Mouse (Mus musculus) liver, adult 2 months (tissue): ENCODE measurements around the gene Vmn2r4. TPM values are rescaled to one million over a fixed set of nuclear protein-coding genes. Genes with fewer than 3 reads are reported as not detected.

ENCODE experiments used
- DNase-seq: peaks from one replicate; pipeline ENCODE4 v3.0.0-alpha.2; 2011; ENCODE audit warnings: low read depth, low spot score; ENCODE audit errors: extremely low read depth
- H3K27ac ChIP-seq: fragments of 200-500 bp; replicated peaks from 2 replicates; pipeline ENCODE4 v1.5.1; 2012; ENCODE audit warnings: low read depth, mild to moderate bottlenecking, control low read depth, inconsistent platforms, low read length; ENCODE audit not compliant: insufficient read depth
- H3K27me3 ChIP-seq: fragments of 200-500 bp; 2 replicates; pipeline ENCODE4 v1.6.1; 2012; ENCODE audit warnings: mild to moderate bottlenecking, moderate library complexity, low read length, inconsistent platforms; ENCODE audit not compliant: control insufficient read depth, insufficient read depth
- H3K36me3 ChIP-seq: fragments of 200-500 bp; 2 replicates; pipeline ENCODE4 v1.6.1; 2012; ENCODE audit warnings: low read length, inconsistent platforms; ENCODE audit not compliant: control insufficient read depth, insufficient read depth
- H3K4me1 ChIP-seq: fragments of 200-500 bp; 2 replicates; pipeline ENCODE4 v1.6.1; 2011; ENCODE audit warnings: low read length; ENCODE audit not compliant: control insufficient read depth, insufficient read depth
- H3K4me3 ChIP-seq: fragments of 200-500 bp; 2 replicates; pipeline ENCODE4 v1.5.1; 2011; ENCODE audit warnings: low read depth, mild to moderate bottlenecking, control low read depth, low read length, moderate library complexity; ENCODE audit not compliant: insufficient read depth
- H3K79me2 ChIP-seq: fragments of 200-500 bp; 2 replicates; pipeline ENCODE4 v1.6.1; 2012; ENCODE audit warnings: inconsistent platforms, mild to moderate bottlenecking, low read length, moderate library complexity; ENCODE audit not compliant: control insufficient read depth, insufficient read depth
- H3K9ac ChIP-seq: fragments of 200-500 bp; 2 replicates; pipeline ENCODE4 v1.6.1; 2012; ENCODE audit warnings: low read depth, mild to moderate bottlenecking, control low read depth, inconsistent platforms, low read length
- CTCF ChIP-seq: fragments of 200-500 bp; IDR thresholded peaks from 2 replicates; pipeline ENCODE4 v1.5.1; 2011; ENCODE audit warnings: low read depth, low read length, control low read depth
- POLR2A ChIP-seq: fragments of 200-500 bp; IDR thresholded peaks from 2 replicates; pipeline ENCODE4 v1.6.1; 2011; ENCODE audit warnings: low read length, control low read depth; ENCODE audit not compliant: insufficient read depth; ENCODE audit errors: extremely low read depth
- WGBS: fragments of 180-500 bp; shearing (Covaris S2); methylation state at CpG from one replicate; pipeline ENCODE4 v1.1.7; 2018; 5-methylcytosine and 5-hydroxymethylcytosine counted together
- polyA plus RNA-seq: library from polyadenylated mRNA; depleted of rRNA; stranded (reverse); fragments of >200 nt; gene quantifications from 2 replicates; pipeline ENCODE4 v1.2.3, GENCODE M21; 2012; rRNA removed
- total RNA-seq: library from RNA; depleted of rRNA; stranded (reverse); fragments of >200 nt; gene quantifications from 2 replicates; pipeline ENCODE4 v1.2.3, GENCODE M21; 2014; rRNA removed

The Vmn2r4 gene
- total and polyA plus RNA-seq, 2 experiments = not detected

GRCm38 (mm10) chr3:64359286-64360035 is 55.7 kb downstream of the Vmn2r4 start:
- no peak for TF ChIP-seq POLR2A
- TF ChIP-seq CTCF = no peak
- Histone ChIP-seq H3K4me3 (no peak overlapping the region), H3K36me3 (no peaks in the 10 kb centered on the region), H3K9ac (no peak overlapping the region), H3K27ac (no peak overlapping the region), H3K4me1 (no peaks in the 10 kb centered on the region), H3K27me3 (no peaks in the 10 kb centered on the region), H3K79me2 (no peaks in the 10 kb centered on the region)
- 65% methylated on average over 2 of the region's 2 CpGs for WGBS
- no peak for DNase-seq

Other genes with a start within 250 kb of the Vmn2r4 start
- gene Vmn2r3, start 125.7 kb downstream of the Vmn2r4 start, total RNA-seq = not detected in 2 replicates
- not detected in 2 replicates for gene Vmn2r3, start 125.7 kb downstream of the Vmn2r4 start, polyA plus RNA-seq
- gene Vmn2r5, start 94.5 kb upstream of the Vmn2r4 start, total RNA-seq = not detected in 2 replicates
- gene Vmn2r5, start 94.5 kb upstream of the Vmn2r4 start, polyA plus RNA-seq = not detected in 2 replicates
- gene Vmn2r6, start 150.5 kb upstream of the Vmn2r4 start, total RNA-seq = not detected in 2 replicates
- gene Vmn2r6, start 150.5 kb upstream of the Vmn2r4 start, polyA plus RNA-seq = not detected in 2 replicates